Mouse (Mus musculus): Measurements from ENCODE around the gene Lix1l. TPM values are rescaled to one million over a fixed set of nuclear protein-coding genes. Genes with fewer than 3 reads are reported as not detected.

Gene Lix1l
- 1 to 10 TPM; 1.7 to 2.1 TPM for total RNA-seq (2023)

GRCm38 (mm10) chr3:96600639-96601250 lies at the start of gene Lix1l:
TSS of gene Lix1l (plus strand) at chr3:96601149.

DNA sequence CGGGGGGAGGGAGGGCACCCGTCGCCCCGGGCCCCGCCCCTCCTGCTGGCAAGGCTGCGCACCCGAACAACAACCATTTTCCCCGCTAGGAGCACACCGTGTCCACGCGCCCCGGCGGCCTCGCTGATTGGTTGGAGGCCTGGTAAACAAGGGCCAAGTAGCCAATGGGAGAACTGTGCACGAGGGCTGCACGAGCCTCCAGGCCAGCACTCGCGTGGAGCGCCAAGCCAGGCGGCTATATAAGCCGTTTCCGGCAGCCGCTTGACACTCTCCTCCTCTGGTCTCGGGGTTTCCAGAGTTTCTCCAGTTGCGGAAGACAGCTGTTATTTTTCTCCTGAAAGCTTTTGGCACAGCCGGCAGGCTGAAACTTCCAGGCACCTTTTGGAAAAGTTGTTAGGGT lies 43.3 kb upstream of the Lix1l start, which contains the start of gene Txnip:
Gene Txnip (plus strand): TSS at position 264 of the 400 bp plus-strand sequence.

DNA sequence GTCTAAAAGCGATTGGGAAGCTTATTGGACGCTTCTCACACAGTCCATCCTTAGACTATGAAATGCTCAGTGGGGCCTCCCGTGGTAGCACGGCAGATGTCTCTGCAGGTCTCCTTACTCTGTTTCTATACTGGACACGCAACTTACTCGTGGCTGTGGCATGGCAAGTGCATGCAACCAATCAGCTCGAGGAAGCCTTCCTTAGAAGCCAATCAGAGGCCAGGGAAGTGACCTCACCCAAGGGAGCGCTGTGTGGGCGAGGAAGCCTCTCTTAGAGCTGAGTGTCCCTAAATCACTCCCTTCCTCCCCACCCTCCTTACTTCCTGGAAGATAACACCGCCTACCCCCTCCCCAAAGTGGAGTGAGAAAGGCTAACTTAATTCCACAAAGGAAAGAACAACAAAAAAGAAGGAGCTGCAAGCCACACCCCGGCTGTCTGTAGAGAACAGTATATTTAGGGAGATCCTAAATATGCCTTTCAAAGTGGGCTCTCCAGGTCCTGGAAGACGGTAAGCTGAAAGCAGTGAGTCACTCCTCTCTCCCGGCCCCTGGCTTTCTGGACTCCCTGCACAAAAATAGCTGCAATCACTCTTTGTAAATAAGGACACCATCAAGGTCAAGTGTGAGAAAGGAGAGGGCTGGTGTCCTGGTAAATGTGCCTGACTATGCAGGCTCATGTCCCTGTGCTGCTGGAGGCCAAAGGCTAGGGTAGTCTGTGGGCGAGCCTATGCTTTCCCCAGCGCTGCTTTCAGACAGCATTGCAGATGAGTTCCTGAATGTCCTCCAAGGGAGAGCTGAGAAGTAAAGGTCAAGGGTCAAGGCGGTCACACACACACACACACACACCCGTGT lies 24.0 kb upstream of the Lix1l start, which contains the start of gene Gm16253:
Gene Gm16253 (plus strand): TSS at position 295 of the 852 bp plus-strand sequence.

DNA sequence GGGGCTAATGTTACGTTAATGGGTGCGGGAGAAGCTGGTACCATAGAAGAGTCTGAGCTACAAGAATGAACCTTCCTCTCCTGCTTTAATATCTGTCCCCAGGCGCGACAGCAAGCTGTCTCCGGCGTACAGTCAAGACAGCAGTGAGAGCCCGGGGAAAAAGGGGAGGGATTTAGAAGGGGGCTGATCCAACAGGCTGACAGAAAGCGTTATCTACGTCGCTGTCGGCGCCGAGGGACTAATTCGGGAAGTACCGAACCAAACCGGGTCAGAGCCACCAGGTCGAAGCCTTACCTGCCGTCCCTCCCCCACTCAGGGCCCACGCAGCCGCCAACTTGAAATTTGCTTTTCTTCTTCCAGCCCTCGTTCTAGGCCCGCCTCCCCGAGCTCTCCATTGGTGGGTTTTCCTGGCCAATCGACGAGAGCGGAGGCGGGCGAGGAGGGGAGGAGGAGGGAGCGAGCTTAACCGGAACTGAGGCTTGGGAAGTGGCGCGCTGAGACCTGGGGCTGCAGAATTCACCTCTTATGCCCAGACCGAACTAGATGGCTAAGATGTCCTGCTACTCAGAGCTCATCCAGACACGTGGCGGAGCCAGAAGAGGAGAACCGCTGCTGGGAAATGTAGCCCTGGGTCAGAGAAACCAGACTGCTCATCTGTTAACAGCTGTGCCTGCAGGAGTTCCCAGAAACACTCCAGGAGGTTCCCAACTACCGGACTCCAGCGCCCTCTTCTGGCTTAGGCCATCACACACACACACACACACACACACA lies 7.0 kb upstream of the Lix1l start, which contains the start of gene Polr3gl:
Gene Polr3gl (minus strand): TSS at position 392 of the 771 bp plus-strand sequence.

DNA sequence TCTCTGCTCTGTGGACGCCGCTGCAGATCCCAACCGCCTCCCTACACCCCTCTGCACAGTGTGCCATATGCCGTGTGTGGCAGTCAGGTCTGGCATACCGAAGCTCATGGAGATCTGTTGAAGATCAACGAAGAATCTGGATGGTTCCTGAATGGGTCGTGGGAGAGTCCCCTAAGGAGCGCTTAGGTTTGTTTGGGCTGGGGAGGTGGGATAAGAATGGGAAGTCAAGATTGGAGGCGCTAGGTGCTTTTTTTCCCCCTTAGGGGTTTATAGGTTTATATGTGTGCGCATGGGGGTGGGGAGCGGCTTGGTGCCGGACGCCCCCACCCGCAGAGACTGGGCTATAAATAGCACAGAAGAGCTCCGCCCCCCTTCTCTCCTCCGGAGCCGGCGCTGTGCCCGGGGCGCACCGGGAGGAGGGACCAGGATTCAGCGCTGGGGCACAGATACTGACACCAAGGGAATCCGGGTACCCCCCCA lies 4.7 kb upstream of the Lix1l start, which contains the start of gene Ankrd34a:
Gene Ankrd34a (plus strand): TSS at position 409 of the 480 bp plus-strand sequence.

DNA sequence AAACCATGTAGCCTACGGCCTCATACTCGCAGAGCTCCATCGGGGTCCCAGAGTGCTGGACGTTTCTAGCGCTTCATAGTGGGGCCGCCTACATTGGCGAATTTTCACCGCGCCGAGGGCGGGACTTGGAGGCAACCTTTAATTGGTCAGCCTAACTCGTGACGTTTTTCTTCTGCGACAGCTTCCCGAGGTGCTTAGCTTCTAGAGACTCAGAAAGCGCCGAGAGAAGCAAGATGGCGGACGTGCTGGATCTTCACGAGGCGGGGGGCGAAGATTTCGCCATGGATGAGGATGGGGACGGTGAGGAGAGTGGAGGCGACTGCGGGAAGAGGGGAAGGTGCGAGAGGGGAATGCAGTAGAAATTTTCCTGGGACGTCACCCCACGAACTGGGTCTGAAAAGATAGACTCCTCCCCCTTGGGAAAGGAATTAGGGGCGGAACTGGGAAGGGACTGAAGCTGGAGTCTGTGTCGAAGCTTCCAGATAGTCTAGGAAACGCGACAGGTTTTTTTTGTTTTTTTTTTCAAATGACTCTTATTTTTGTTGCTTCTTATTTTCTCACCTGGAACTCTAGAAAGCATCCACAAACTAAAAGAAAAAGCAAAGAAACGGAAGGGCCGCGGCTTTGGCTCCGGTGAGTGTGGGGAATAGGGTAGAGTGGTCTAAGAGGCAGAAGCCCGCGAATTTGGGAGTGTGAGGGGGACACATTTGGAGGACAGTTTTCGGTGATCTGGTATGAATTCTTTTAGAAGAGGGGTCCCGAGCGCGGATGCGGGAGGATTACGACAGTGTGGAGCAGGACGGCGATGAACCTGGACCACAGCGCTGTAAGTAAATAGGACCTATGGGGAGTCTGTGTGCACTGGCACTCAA lies 29.0 kb downstream of the Lix1l start, which contains the start of gene Rbm8a:
Gene Rbm8a (plus strand): TSS at position 205 of the 872 bp plus-strand sequence.

GRCm38 (mm10) chr3:96634928-96635879 lies 34.3 kb downstream of the Lix1l start, which contains the start of the genes Pex11b and Gm42957:
TSS of gene Pex11b (plus strand) at chr3:96635376.
TSS of gene Gm42957 (plus strand) at chr3:96635474.

GRCm38 (mm10) chr3:96645018-96645649 lies 44.2 kb downstream of the Lix1l start, which contains the start of gene Itga10:
TSS of gene Itga10 (plus strand) at chr3:96645584.

DNA sequence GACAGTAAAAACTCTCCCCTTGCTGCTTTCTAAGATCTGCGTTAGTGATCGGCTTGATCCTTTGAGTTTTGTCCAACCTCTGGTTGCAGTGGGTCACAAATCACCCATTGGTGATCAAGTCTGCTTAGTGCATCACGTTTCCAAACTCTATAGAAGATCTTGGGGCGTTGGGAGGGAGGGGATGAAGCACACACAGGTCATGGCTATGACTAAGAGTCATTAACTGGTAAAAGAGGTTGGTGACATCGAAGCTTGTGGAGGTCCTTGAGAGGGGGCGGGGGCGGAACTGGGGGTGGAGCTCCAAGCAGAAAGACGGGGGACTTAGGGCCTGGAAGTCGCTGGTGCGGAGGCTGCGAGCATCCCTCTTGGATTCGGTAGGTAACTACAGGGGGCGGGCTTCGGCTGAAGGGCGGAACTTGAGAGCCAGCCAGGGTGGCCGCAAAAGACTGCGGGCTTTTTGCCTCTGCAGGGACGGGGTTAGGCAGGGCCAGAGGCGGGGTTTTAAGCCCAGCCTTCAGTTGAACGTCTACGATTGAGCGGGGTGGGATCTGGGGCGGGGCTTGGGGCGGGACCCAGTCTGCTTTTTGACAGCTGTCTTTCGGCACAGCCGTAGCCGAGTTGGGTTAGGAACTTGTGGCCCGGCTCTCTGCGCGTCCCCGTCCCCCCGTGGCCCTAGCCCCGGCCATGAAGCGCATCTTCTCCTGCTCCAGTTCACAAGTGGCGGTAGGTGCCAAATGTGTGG lies 68.9 kb downstream of the Lix1l start, which contains the start of gene Ankrd35:
Gene Ankrd35 (plus strand): TSS at position 405 of the 742 bp plus-strand sequence.

Other genes starting within 250 kb of the Lix1l start
- not detected for gene BC107364, start 148.8 kb upstream of the Lix1l start, total RNA-seq (2023)
- gene Hfe2, start 76.0 kb upstream of the Lix1l start, total RNA-seq (2023) = not detected
- 100 to 1,000 TPM; 413 to 415 TPM for gene Txnip, start 43.2 kb upstream of the Lix1l start, total RNA-seq (2023)
- not detected for gene Gm16253, start 24.2 kb upstream of the Lix1l start, total RNA-seq (2023)
- gene Polr3gl, start 7.0 kb upstream of the Lix1l start, total RNA-seq (2023) = 10 to 100 TPM; 26.4 to 27.8 TPM
- gene Ankrd34a, start 4.5 kb upstream of the Lix1l start, total RNA-seq (2023) = not detected
- gene Rbm8a, start 28.8 kb downstream of the Lix1l start, total RNA-seq (2023) = 10 to 100 TPM; 65.6 to 86.9 TPM
- 10 to 100 TPM; 27.2 to 27.4 TPM for gene Pex11b, start 34.2 kb downstream of the Lix1l start, total RNA-seq (2023)
- not detected for gene Gm42957, start 34.3 kb downstream of the Lix1l start, total RNA-seq (2023)
- 1 to 10 TPM; 1.4 to 2.3 TPM for gene Itga10, start 44.4 kb downstream of the Lix1l start, total RNA-seq (2023)
- not detected for gene Ankrd35, start 69.0 kb downstream of the Lix1l start, total RNA-seq (2023)
- gene Pias3, start 95.2 kb downstream of the Lix1l start, total RNA-seq (2023) = 10 to 100 TPM; 30.4 to 43.8 TPM
- 1 to 10 TPM; 3.1 to 3.5 TPM for gene Nudt17, start 107.4 kb downstream of the Lix1l start, total RNA-seq (2023)
- gene Polr3c, start 126.5 kb downstream of the Lix1l start, total RNA-seq (2023) = 10 to 100 TPM; 46.0 to 48.7 TPM
- gene Rnf115, start 126.5 kb downstream of the Lix1l start, total RNA-seq (2023) = 10 to 100 TPM; 68.7 to 72.3 TPM
- not detected for gene Pdzk1, start 228.1 kb downstream of the Lix1l start, total RNA-seq (2023)
- not detected for gene Cd160, start 228.2 kb downstream of the Lix1l start, total RNA-seq (2023)